Comparison of ENCODE assay signal across 11 mouse cellular contexts in the genomic region with DNA sequence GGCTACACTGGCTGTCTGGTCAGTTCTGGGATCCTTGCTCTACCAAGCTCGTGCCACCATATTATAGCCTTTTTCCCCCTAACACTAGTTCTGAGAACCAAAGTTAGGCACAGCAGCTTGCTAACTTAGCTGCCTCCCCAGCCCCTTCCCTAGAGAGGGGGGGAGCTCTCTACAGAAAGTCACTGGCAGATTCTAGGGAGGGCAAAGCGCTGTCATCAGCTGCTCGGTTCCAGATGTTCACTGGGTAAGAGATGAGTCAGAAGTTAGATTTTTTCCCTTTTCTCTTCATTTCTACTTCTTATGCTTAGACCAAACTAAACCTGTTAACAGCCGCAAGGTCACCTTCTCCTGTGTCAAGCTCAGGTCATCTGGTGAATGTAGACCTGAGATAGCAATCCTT. TPM values are rescaled to one million over a fixed set of nuclear protein-coding genes. Genes with fewer than 3 reads are reported as not detected.
"Had no signal": no experiment of that assay in that cellular context is flagged by ENCODE, and none has a peak within 500 bp of the region (broad histone marks: within the 10 kb centered on the region; RNA-seq: fewer than 3 reads in every experiment).

No protein-coding gene starts in this region.

- ATAC-seq: liver, embryonic 12.5 days; midbrain, embryonic 16.5 days had no signal

- H3K4me2 ChIP-seq: liver, embryonic 12.5 days; lung, embryonic 14.5 days; midbrain, embryonic 12.5 days had no signal

- H3K36me3 ChIP-seq: limb, embryonic 10.5 days; liver, embryonic 12.5 days; midbrain, embryonic 12.5 days had no signal

- H3K4me3 ChIP-seq: limb, embryonic 10.5 days; liver, embryonic 12.5 days; midbrain, embryonic 12.5 days had no signal

- DNase-seq: kidney, adult 18-20 months; lung, embryonic 14.5 days; lung, postnatal 14 days; right cerebral cortex, adult 18-20 months; right cerebral cortex, postnatal 25 days; thymus, postnatal 36 days had no signal

- H3K27ac ChIP-seq: limb, embryonic 10.5 days; liver, embryonic 12.5 days; midbrain, embryonic 12.5 days had no signal

- H3K9ac ChIP-seq: liver, embryonic 12.5 days; lung, embryonic 14.5 days; midbrain, embryonic 12.5 days had no signal

- H3K4me1 ChIP-seq: midbrain, embryonic 12.5 days had no signal

- H3K27me3 ChIP-seq: liver, embryonic 12.5 days; midbrain, embryonic 12.5 days had no signal

- H3K9me3 ChIP-seq: limb, embryonic 10.5 days; liver, embryonic 12.5 days; midbrain, embryonic 12.5 days had no signal

RNA-seq across cellular contexts. Expression of gene Arhgap22, which starts 16.8 kb away (rescaled TPM):
- total RNA-seq: megakaryocyte-erythroid progenitor cell, adult 5-6 weeks had no signal
